Mouse (Mus musculus) myocyte (in vitro differentiated cells): ENCODE measurements at regions not wholly inside any gene's neighbourhood (a gene's known extent, or its start where the extent isn't known, plus 50 kb on each side); places are given as distances from the start of the nearest gene placed in this dataset.

Experiments used
- CEBPB ChIP-seq: IDR thresholded peaks from 2 replicates; pipeline ENCODE4 v1.6.1; 2011; ENCODE audit warnings: mild to moderate bottlenecking, moderate library complexity; ENCODE audit not compliant: poor library complexity, insufficient read depth, severe bottlenecking
- E2F4 ChIP-seq: IDR thresholded peaks from one replicate; pipeline ENCODE4 v1.6.1; 2011; ENCODE audit warnings: mild to moderate bottlenecking, control low read depth, moderate library complexity; ENCODE audit not compliant: insufficient read depth
- MAX ChIP-seq: IDR thresholded peaks from one replicate; pipeline ENCODE4 v1.6.1; 2011; ENCODE audit warnings: low read depth, mild to moderate bottlenecking, control low read depth
- MYOD1 ChIP-seq, 3 experiments: IDR thresholded peaks; one replicate each; pipeline ENCODE4 v1.6.1; 2011; ENCODE audit warnings: control low read depth in 2 of 3, low read depth in 2 of 3, mild to moderate bottlenecking in 2 of 3, moderate library complexity in 1 of 3; ENCODE audit not compliant: insufficient read length in 2 of 3, control insufficient read depth in 1 of 3
- MYOG ChIP-seq, 3 experiments: IDR thresholded peaks; one replicate each; pipeline ENCODE4 v1.6.1; 2011; ENCODE audit warnings: control low read depth in 2 of 3, low read depth in 2 of 3, mild to moderate bottlenecking in 2 of 3; ENCODE audit not compliant: insufficient read length in 2 of 3, control insufficient read depth in 1 of 3, insufficient read depth in 1 of 3
- POLR2A ChIP-seq: IDR thresholded peaks from one replicate; pipeline ENCODE4 v1.6.1; 2011; ENCODE audit warnings: low read depth, mild to moderate bottlenecking, control low read depth, moderate library complexity; ENCODE audit not compliant: insufficient read length
- POLR2AphosphoS2 ChIP-seq: IDR thresholded peaks from one replicate; pipeline ENCODE4 v1.6.1; 2011; ENCODE audit warnings: low read depth, control low read depth; ENCODE audit not compliant: insufficient read length
- SRF ChIP-seq: IDR thresholded peaks from one replicate; pipeline ENCODE4 v1.6.1; 2011; ENCODE audit warnings: low read depth; ENCODE audit not compliant: control insufficient read depth, insufficient read length
- TCF12 ChIP-seq: IDR thresholded peaks from one replicate; pipeline ENCODE4 v1.6.1; 2011; ENCODE audit warnings: mild to moderate bottlenecking, control low read depth; ENCODE audit not compliant: poor library complexity, insufficient read depth, severe bottlenecking
- TCF3 ChIP-seq: IDR thresholded peaks from one replicate; pipeline ENCODE4 v1.6.1; 2011; ENCODE audit warnings: low read depth, control low read depth; ENCODE audit not compliant: insufficient read length
- USF1 ChIP-seq: IDR thresholded peaks from one replicate; pipeline ENCODE4 v1.6.1; 2011; ENCODE audit warnings: low read depth, mild to moderate bottlenecking, control low read depth, moderate library complexity

- TF ChIP-seq POLR2A (no peak), MAX (no peak), CEBPB (no peak), POLR2AphosphoS2 (no peak), USF1 (no peak), TCF12 (no peak), MYOD1 (IDR thresholded peaks at IDR 0.05; ENCODE audit: control insufficient read depth in 1 of 3, insufficient read length in 2 of 3, low read depth in 2 of 3) (no peak), TCF3 (no peak), SRF (no peak), E2F4 (no peak), MYOG (IDR thresholded peaks at IDR 0.05; ENCODE audit: control insufficient read depth in 1 of 3, insufficient read depth in 1 of 3, insufficient read length in 2 of 3, low read depth in 2 of 3) (no peak)
Measured at GRCm38 (mm10) chr15:51323284-51323683, 2561.4 kb upstream of the Gm7489 start.
